ENCODE assay signal across 16 mouse cellular contexts in genomic region chr7:28860898-28861297, GRCm38 (mm10). TPM values are rescaled to one million over a fixed set of nuclear protein-coding genes. Genes with fewer than 3 reads are reported as not detected.
DNase-seq lines count a peak whose midpoint lies in the region; ATAC-seq and TF ChIP-seq lines count a peak whose summit lies in the region.
"Had no signal": no experiment of that assay in that cellular context is flagged by ENCODE, and none has a peak within 500 bp of the region (broad histone marks: within the 10 kb centered on the region; RNA-seq: fewer than 3 reads in every experiment).

No protein-coding gene starts in this region.

- no peak for ATAC-seq in forebrain, postnatal 0 days
- no peak for ATAC-seq in forebrain, embryonic 13.5 days
- ATAC-seq in stomach, postnatal 0 days (ENCODE audit: low FRiP score, low TSS enrichment), result no peak
- ATAC-seq: hindbrain, embryonic 16.5 days had no signal

- no peak overlapping the region for H3K4me2 ChIP-seq in forebrain, postnatal 0 days (ENCODE audit: low read depth)
- no peak overlapping the region for H3K4me2 ChIP-seq in forebrain, embryonic 13.5 days
- no peak overlapping the region for H3K4me2 ChIP-seq in stomach, postnatal 0 days (replicated peaks; ENCODE audit: low read depth)
- H3K4me2 ChIP-seq: limb, embryonic 12.5 days had no signal

- no peaks in the 10 kb centered on the region for H3K36me3 ChIP-seq in forebrain, postnatal 0 days (ENCODE audit: insufficient read depth)
- H3K36me3 ChIP-seq in forebrain, embryonic 13.5 days (ENCODE audit: poor library complexity, severe bottlenecking), result no peaks in the 10 kb centered on the region
- H3K36me3 ChIP-seq in liver, adult 2 months (ENCODE audit: control insufficient read depth, insufficient read depth, low read length), result no peaks in the 10 kb centered on the region
- H3K36me3 ChIP-seq in MEL (ENCODE audit: control insufficient read depth in 1 of 2, insufficient read depth in 2 of 2, low read length in 2 of 2), result peaks cover 0 to 11% of the 10 kb centered on the region in 2 experiments; a peak in 2 of 4 replicates
- H3K36me3 ChIP-seq in stomach, postnatal 0 days (ENCODE audit: control insufficient read depth, insufficient read depth, low read length), result no peaks in the 10 kb centered on the region
- H3K36me3 ChIP-seq: embryonic facial prominence, embryonic 10.5 days; limb, embryonic 12.5 days had no signal

- TF ChIP-seq EP300 in MEL (IDR thresholded peaks at IDR 0.05; ENCODE audit: low read depth in 1 of 2, low read length in 2 of 2), result no peak
- TF ChIP-seq EP300 in stomach, postnatal 0 days (optimal IDR thresholded peaks at IDR 0.05), result no peak

- peak; percentile 3 for TF ChIP-seq RAD21 in MEL (IDR thresholded peaks at IDR 0.05; ENCODE audit: low read depth, low read length)

- 0 out of 2 replicates have a peak, but pooled peaks have one; percentile 8 for TF ChIP-seq CTCF in forebrain, postnatal 0 days (IDR thresholded peaks at IDR 0.05; ENCODE audit: low read depth)
- peak; percentile 11; the same call in 1 of the 2 replicates for TF ChIP-seq CTCF in liver, adult 2 months (IDR thresholded peaks at IDR 0.05; ENCODE audit: low read depth, low read length)
- TF ChIP-seq CTCF in MEL (IDR thresholded peaks at IDR 0.05 in 2 of 3, conservative IDR thresholded peaks at IDR 0.05 in 1 of 3; ENCODE audit: control insufficient read depth in 1 of 3, insufficient read depth in 1 of 3, low read depth in 2 of 3, low read length in 3 of 3, poor library complexity in 1 of 3, severe bottlenecking in 1 of 3), result peak; percentile 25 to 60 (median 31); a peak in 5 of 6 replicates
- peak; percentile 44 for TF ChIP-seq CTCF in stomach, postnatal 0 days (IDR thresholded peaks at IDR 0.05; ENCODE audit: low read depth)

- H3K9ac ChIP-seq in forebrain, postnatal 0 days, result no peak overlapping the region
- no peak overlapping the region for H3K9ac ChIP-seq in forebrain, embryonic 13.5 days
- H3K9ac ChIP-seq in liver, adult 2 months (ENCODE audit: low read depth, low read length), result no peak overlapping the region
- no peak overlapping the region for H3K9ac ChIP-seq in MEL (ENCODE audit: control insufficient read depth, low read depth, low read length, poor library complexity, severe bottlenecking)
- no peak overlapping the region for H3K9ac ChIP-seq in stomach, postnatal 0 days (ENCODE audit: low read length)
- H3K9ac ChIP-seq: limb, embryonic 12.5 days had no signal

- 86% methylated on average over 6 of the region's 6 CpGs for WGBS in forebrain, postnatal 0 days
- WGBS in forebrain, embryonic 13.5 days, result 88% methylated on average over 6 of the region's 6 CpGs
- 93% methylated on average over 6 of the region's 6 CpGs for WGBS in liver, adult 2 months
- WGBS in stomach, postnatal 0 days, result 84% methylated on average over 6 of the region's 6 CpGs

- H3K27me3 ChIP-seq in forebrain, postnatal 0 days (ENCODE audit: insufficient read depth, low read length), result no peaks in the 10 kb centered on the region
- H3K27me3 ChIP-seq in forebrain, embryonic 13.5 days, result no peaks in the 10 kb centered on the region
- H3K27me3 ChIP-seq in liver, adult 2 months (ENCODE audit: control insufficient read depth, insufficient read depth, low read length), result no peaks in the 10 kb centered on the region
- no peaks in the 10 kb centered on the region for H3K27me3 ChIP-seq in MEL (ENCODE audit: control insufficient read depth in 1 of 2, insufficient read depth in 2 of 2, low read length in 2 of 2)
- no peaks in the 10 kb centered on the region for H3K27me3 ChIP-seq in stomach, postnatal 0 days (ENCODE audit: control insufficient read depth, insufficient read depth, low read length)
- H3K27me3 ChIP-seq: limb, embryonic 12.5 days had no signal

- no peaks in the 10 kb centered on the region for H3K9me3 ChIP-seq in forebrain, postnatal 0 days (ENCODE audit: low read length)
- peaks cover 5% of the 10 kb centered on the region; the same call in 1 of the 2 replicates for H3K9me3 ChIP-seq in forebrain, embryonic 13.5 days (replicated peaks)
- H3K9me3 ChIP-seq in MEL (replicated peaks; ENCODE audit: insufficient read depth, low read length), result no peaks in the 10 kb centered on the region
- H3K9me3 ChIP-seq in stomach, postnatal 0 days (ENCODE audit: control insufficient read depth, low read length), result no peaks in the 10 kb centered on the region
- H3K9me3 ChIP-seq: embryonic facial prominence, embryonic 10.5 days had no signal

- no peak overlapping the region for H3K27ac ChIP-seq in forebrain, postnatal 0 days (ENCODE audit: low read depth, low read length)
- H3K27ac ChIP-seq in forebrain, embryonic 13.5 days, result no peak overlapping the region
- H3K27ac ChIP-seq in liver, adult 2 months (replicated peaks; ENCODE audit: insufficient read depth, low read depth, low read length), result no peak overlapping the region
- H3K27ac ChIP-seq in MEL (ENCODE audit: control insufficient read depth, low read depth, low read length), result no peak overlapping the region
- no peak overlapping the region for H3K27ac ChIP-seq in stomach, postnatal 0 days (replicated peaks)
- H3K27ac ChIP-seq: embryonic facial prominence, embryonic 10.5 days; limb, embryonic 12.5 days had no signal

- H3K4me3 ChIP-seq in forebrain, postnatal 0 days (ENCODE audit: low read depth, low read length), result no peak overlapping the region
- no peak overlapping the region for H3K4me3 ChIP-seq in forebrain, embryonic 13.5 days
- no peak overlapping the region for H3K4me3 ChIP-seq in liver, adult 2 months (ENCODE audit: insufficient read depth, low read depth, low read length)
- no peak overlapping the region for H3K4me3 ChIP-seq in MEL (ENCODE audit: control insufficient read depth in 1 of 2, insufficient read depth in 1 of 2, low read depth in 2 of 2, low read length in 2 of 2)
- H3K4me3 ChIP-seq in stomach, postnatal 0 days (ENCODE audit: low read depth, low read length), result no peak overlapping the region
- H3K4me3 ChIP-seq: embryonic facial prominence, embryonic 10.5 days; limb, embryonic 12.5 days had no signal

- TF ChIP-seq POLR2A in liver, adult 2 months (IDR thresholded peaks at IDR 0.05; ENCODE audit: extremely low read depth, insufficient read depth, low read length), result no peak
- TF ChIP-seq POLR2A in MEL (IDR thresholded peaks at IDR 0.05; ENCODE audit: control insufficient read depth in 1 of 2, insufficient read depth in 1 of 2, low read depth in 1 of 2, low read length in 2 of 2, poor library complexity in 1 of 2), result no peak

- H3K79me2 ChIP-seq in liver, adult 2 months (ENCODE audit: control insufficient read depth, insufficient read depth, low read length), result no peaks in the 10 kb centered on the region
- no peaks in the 10 kb centered on the region; the same call in 1 of the 2 replicates for H3K79me2 ChIP-seq in MEL (ENCODE audit: control insufficient read depth, insufficient read depth, low read length, poor library complexity)

- DNase-seq in forebrain, postnatal 0 days, result no peak
- no peak for DNase-seq in liver, adult 2 months (ENCODE audit: extremely low read depth, low read depth, low spot score)
- DNase-seq in liver (no peak), MEL (ENCODE audit: low read depth, low spot score) (no peak)
- no peak for DNase-seq in stomach, postnatal 0 days (ENCODE audit: low spot score)
- no peak for DNase-seq in embryo, embryonic 10.5 days (ENCODE audit: low spot score)
- no peak for DNase-seq in gastrocnemius, postnatal 10 days
- DNase-seq: adrenal gland, adult 2 months; cerebellum, postnatal 14 days; heart, adult 18-20 months; heart, postnatal 10 days; thymus, postnatal 14 days had no signal

- no peaks in the 10 kb centered on the region for H3K4me1 ChIP-seq in forebrain, postnatal 0 days (ENCODE audit: insufficient read depth)
- peaks cover 15% of the 10 kb centered on the region for H3K4me1 ChIP-seq in forebrain, embryonic 13.5 days
- no peaks in the 10 kb centered on the region for H3K4me1 ChIP-seq in liver, adult 2 months (ENCODE audit: control insufficient read depth, insufficient read depth, low read length)
- peaks cover 7 to 24% of the 10 kb centered on the region in 2 experiments for H3K4me1 ChIP-seq in MEL (ENCODE audit: control insufficient read depth in 1 of 2, insufficient read depth in 2 of 2, low read length in 2 of 2)
- H3K4me1 ChIP-seq in stomach, postnatal 0 days (replicated peaks; ENCODE audit: control insufficient read depth, insufficient read depth), result peaks cover 4% of the 10 kb centered on the region; the same call in 1 of the 2 replicates

RNA-seq across cellular contexts. Expression of gene Lgals7, which starts 2.8 kb away (rescaled TPM):
- 2.8 and 10.4 TPM in 2 replicates for total RNA-seq in forebrain, postnatal 0 days (2014; rRNA removed)
- 3.5 and 3.8 TPM in 2 replicates for polyA plus RNA-seq in forebrain, postnatal 0 days (2015; fragmentation: Nextera tagmentation; extraction: Ambion mirVana)
- polyA plus RNA-seq in forebrain, embryonic 13.5 days (2015; fragmentation: Nextera tagmentation; extraction: Ambion mirVana), result 2.0 and 2.4 TPM in 2 replicates
- not detected in 2 replicates for total RNA-seq in liver, adult 2 months (2014; rRNA removed)
- polyA plus RNA-seq in liver, adult 2 months (2012; rRNA removed), result not detected in 2 replicates
- total RNA-seq in MEL (2012; rRNA removed), result 27.7 and 37.8 TPM in 2 replicates
- polyA plus RNA-seq in MEL (2012; ENCODE audit: insufficient read depth in 1 of 2, insufficient read length in 2 of 2, low read depth in 1 of 2, low replicate concordance in 2 of 2, missing spikeins in 1 of 2), result 100 to 1,000 TPM in 1 of 2 experiments, not detected in 1; 138 TPM
- 296 and 301 TPM in 2 replicates for polyA plus RNA-seq in stomach, postnatal 0 days (2015; fragmentation: Nextera tagmentation; extraction: Ambion mirVana)
- total RNA-seq in gastrocnemius, postnatal 10 days (2021), result under 1 TPM in 1 of 2 experiments, not detected in 1; 0.56 TPM

RNA-seq across cellular contexts. Expression of gene Capn12, which starts 20.3 kb away (rescaled TPM):
- total RNA-seq in forebrain, postnatal 0 days (2014; rRNA removed), result not detected in 2 replicates
- polyA plus RNA-seq in forebrain, postnatal 0 days (2015; fragmentation: Nextera tagmentation; extraction: Ambion mirVana), result 0.09 and 0.27 TPM in 2 replicates
- 0.21 and 0.30 TPM in 2 replicates for polyA plus RNA-seq in forebrain, embryonic 13.5 days (2015; fragmentation: Nextera tagmentation; extraction: Ambion mirVana)
- not detected in 2 replicates for total RNA-seq in liver, adult 2 months (2014; rRNA removed)
- polyA plus RNA-seq in liver, adult 2 months (2012; rRNA removed), result 0.04 TPM in 1 of 2 replicates, not detected in the other
- total RNA-seq in MEL (2012; rRNA removed), result 0.19 TPM in 1 of 2 replicates, not detected in the other
- polyA plus RNA-seq in MEL (2012; ENCODE audit: insufficient read depth in 1 of 2, insufficient read length in 2 of 2, low read depth in 1 of 2, low replicate concordance in 2 of 2, missing spikeins in 1 of 2), result not detected
- 1.9 and 2.3 TPM in 2 replicates for polyA plus RNA-seq in stomach, postnatal 0 days (2015; fragmentation: Nextera tagmentation; extraction: Ambion mirVana)
- total RNA-seq in gastrocnemius, postnatal 10 days (2021), result under 1 TPM; 0.23 to 0.27 TPM

RNA-seq across cellular contexts. Expression of gene Lgals4, which starts 27.2 kb away (rescaled TPM):
- total RNA-seq in forebrain, postnatal 0 days (2014; rRNA removed), result 2.4 and 5.2 TPM in 2 replicates
- 3.3 and 3.5 TPM in 2 replicates for polyA plus RNA-seq in forebrain, postnatal 0 days (2015; fragmentation: Nextera tagmentation; extraction: Ambion mirVana)
- 2.5 and 3.3 TPM in 2 replicates for polyA plus RNA-seq in forebrain, embryonic 13.5 days (2015; fragmentation: Nextera tagmentation; extraction: Ambion mirVana)
- total RNA-seq in liver, adult 2 months (2014; rRNA removed), result 9.5 and 11.0 TPM in 2 replicates
- 7.9 and 16.4 TPM in 2 replicates for polyA plus RNA-seq in liver, adult 2 months (2012; rRNA removed)
- total RNA-seq in MEL (2012; rRNA removed), result 1.5 and 2.1 TPM in 2 replicates
- polyA plus RNA-seq in MEL (2012; ENCODE audit: insufficient read depth in 1 of 2, insufficient read length in 2 of 2, low read depth in 1 of 2, low replicate concordance in 2 of 2, missing spikeins in 1 of 2), result 1 to 10 TPM in 1 of 2 experiments, not detected in 1; 5.1 TPM
- 469 and 489 TPM in 2 replicates for polyA plus RNA-seq in stomach, postnatal 0 days (2015; fragmentation: Nextera tagmentation; extraction: Ambion mirVana)
- 1 to 10 TPM; 3.7 to 7.4 TPM for total RNA-seq in gastrocnemius, postnatal 10 days (2021)

RNA-seq across cellular contexts. Expression of gene Ech1, which starts 35.9 kb away (rescaled TPM):
- 79.6 and 88.3 TPM in 2 replicates for total RNA-seq in forebrain, postnatal 0 days (2014; rRNA removed)
- 101 and 110 TPM in 2 replicates for polyA plus RNA-seq in forebrain, postnatal 0 days (2015; fragmentation: Nextera tagmentation; extraction: Ambion mirVana)
- 69.1 and 75.6 TPM in 2 replicates for polyA plus RNA-seq in forebrain, embryonic 13.5 days (2015; fragmentation: Nextera tagmentation; extraction: Ambion mirVana)
- 636 and 645 TPM in 2 replicates for total RNA-seq in liver, adult 2 months (2014; rRNA removed)
- 561 and 625 TPM in 2 replicates for polyA plus RNA-seq in liver, adult 2 months (2012; rRNA removed)
- total RNA-seq in MEL (2012; rRNA removed), result 82.8 and 99.5 TPM in 2 replicates
- polyA plus RNA-seq in MEL (2012; ENCODE audit: insufficient read depth in 1 of 2, insufficient read length in 2 of 2, low read depth in 1 of 2, low replicate concordance in 2 of 2, missing spikeins in 1 of 2), result 10 to 100 TPM in 1 of 2 experiments, not detected in 1; 74.7 TPM
- 426 and 435 TPM in 2 replicates for polyA plus RNA-seq in stomach, postnatal 0 days (2015; fragmentation: Nextera tagmentation; extraction: Ambion mirVana)
- total RNA-seq in gastrocnemius, postnatal 10 days (2021), result 100 to 1,000 TPM; 182 to 227 TPM

RNA-seq across cellular contexts. Expression of gene Hnrnpl, which starts 52.6 kb away (rescaled TPM):
- 261 and 264 TPM in 2 replicates for total RNA-seq in forebrain, postnatal 0 days (2014; rRNA removed)
- 172 TPM in 2 replicates for polyA plus RNA-seq in forebrain, postnatal 0 days (2015; fragmentation: Nextera tagmentation; extraction: Ambion mirVana)
- 264 and 282 TPM in 2 replicates for polyA plus RNA-seq in forebrain, embryonic 13.5 days (2015; fragmentation: Nextera tagmentation; extraction: Ambion mirVana)
- total RNA-seq in liver, adult 2 months (2014; rRNA removed), result 90.1 and 109 TPM in 2 replicates
- 81.6 and 109 TPM in 2 replicates for polyA plus RNA-seq in liver, adult 2 months (2012; rRNA removed)
- total RNA-seq in MEL (2012; rRNA removed), result 246 and 303 TPM in 2 replicates
- 1,000 to 10,000 TPM in 1 of 2 experiments, 100 to 1,000 TPM in 1; 684 to 1,095 TPM for polyA plus RNA-seq in MEL (2012; ENCODE audit: insufficient read depth in 1 of 2, insufficient read length in 2 of 2, low read depth in 1 of 2, low replicate concordance in 2 of 2, missing spikeins in 1 of 2)
- polyA plus RNA-seq in stomach, postnatal 0 days (2015; fragmentation: Nextera tagmentation; extraction: Ambion mirVana), result 153 and 156 TPM in 2 replicates
- total RNA-seq in gastrocnemius, postnatal 10 days (2021), result 100 to 1,000 TPM; 244 to 291 TPM

Comparison
In these comparisons a context has a peak if more than half of its experiments do, and no peak if none do; other contexts are left out.
1. RNA of gene Lgals4, which starts 27.2 kb away (polyA plus RNA-seq): 469 to 489 TPM in stomach, postnatal 0 days; 7.9 to 16.4 TPM in liver, adult 2 months, 5.1 TPM in MEL, 3.3 to 3.5 TPM in forebrain, postnatal 0 days and 2.5 to 3.3 TPM in forebrain, embryonic 13.5 days; every median in the first group is over 10 times any median in the second.
2. Peak in every context shown above with its lines, with median percentiles within 50 percentile points of each other: CTCF ChIP-seq.